Mouse (Mus musculus): Measurements from ENCODE around the gene Afap1.

Afap1 gene

DNA sequence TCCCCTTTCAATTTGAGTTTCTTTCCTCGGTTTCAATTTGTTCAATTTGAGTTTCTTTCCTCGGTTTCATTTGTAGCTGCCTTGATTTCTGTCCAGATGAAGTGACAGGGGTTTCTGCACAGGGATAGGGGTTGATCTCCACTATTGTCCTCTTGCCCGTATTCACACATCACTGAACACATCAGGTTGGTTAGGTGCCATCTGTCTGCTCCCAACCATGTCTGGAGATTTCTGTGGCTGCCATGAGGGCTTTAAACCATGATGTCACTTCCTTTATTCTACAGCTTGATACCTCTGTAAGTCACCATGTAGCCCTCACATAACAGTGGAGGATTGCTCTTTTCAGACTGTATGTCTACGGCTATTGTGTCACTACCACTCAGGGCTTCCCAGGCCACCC lies 4.0 kb downstream of the Afap1 start:
- DNase-seq (ENCODE audit: low read depth, low spot score), result peak; percentile 33

DNA sequence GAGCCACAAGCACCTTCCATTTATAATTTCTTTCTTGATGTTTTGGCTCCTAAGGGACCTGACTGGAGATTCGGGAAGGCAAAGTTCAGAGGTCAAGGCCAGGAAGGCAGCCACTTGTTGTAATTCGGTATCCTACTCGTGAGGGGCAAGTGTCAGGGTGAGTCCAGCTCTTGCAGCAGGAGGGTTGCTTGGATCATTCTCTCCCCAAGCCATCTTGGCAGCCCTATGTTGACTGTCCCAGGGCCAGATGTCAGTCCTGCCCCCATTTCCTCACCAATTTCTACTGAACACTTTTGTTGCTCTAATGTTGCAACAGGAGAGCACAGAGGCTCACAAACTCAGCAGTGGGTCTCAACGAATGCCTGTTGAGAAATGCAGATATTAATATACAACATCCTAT lies 5.0 kb downstream of the Afap1 start:
- no peak for DNase-seq (ENCODE audit: low read depth, low spot score)

DNA sequence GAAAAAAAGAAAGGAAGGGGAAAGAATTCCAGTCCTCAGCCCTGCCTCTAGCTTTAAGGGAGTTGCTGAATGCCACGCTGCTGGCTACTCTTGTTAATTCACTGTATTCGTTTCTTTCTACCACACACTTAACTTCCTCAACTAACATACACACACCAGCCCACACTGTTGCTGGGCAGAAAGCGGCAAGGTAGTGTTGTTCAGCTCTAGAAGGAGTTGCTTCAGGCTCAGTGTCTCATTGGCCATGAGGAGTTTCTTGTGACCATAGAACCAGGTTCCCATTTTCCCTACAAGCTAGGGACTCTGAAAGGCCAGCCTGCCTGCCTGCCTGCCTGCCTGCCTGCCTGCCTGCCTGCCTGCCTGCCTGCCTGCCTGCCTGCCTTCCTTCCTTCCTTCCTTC lies 5.9 kb downstream of the Afap1 start:
- no peak for DNase-seq (ENCODE audit: low read depth, low spot score)

DNA sequence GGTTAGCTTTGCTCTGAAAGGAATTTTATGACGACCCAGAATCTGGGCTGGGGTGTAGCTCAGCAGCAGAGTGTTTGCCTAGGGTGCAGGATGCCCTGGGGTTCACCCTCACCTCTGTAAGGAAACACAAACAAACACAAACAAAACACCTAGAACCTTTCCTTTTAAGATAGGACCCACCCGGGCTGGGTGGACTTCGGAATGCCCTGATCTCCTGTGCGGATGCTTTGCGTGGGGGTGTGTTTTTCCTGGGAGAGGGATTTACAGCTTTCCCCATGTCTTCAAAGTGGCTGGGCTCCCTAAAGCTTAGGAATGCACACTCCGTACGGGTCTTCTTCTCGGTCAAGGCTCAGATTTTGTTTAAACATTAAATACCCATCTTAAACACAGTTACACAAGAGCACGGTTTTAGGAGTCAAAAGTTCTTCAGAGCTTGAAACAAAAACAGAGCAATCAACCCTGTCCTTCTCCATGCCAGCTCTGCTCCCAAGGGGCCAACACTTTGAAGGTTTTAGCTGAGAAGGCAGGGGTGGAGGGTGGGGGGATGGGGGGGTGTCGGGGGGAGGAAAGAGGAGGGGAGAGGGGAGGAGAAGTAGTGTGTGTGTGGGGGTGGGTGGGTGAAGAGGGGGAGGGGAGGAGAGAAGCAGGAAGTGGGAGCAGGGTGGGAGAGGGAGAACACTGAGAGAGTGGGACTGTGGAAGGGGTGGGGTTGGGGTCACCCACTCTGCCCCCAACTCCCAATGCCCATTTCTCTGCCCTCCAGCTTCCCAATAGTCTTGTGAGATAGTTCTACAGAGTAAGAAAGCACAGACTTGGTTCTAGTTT lies 7.5 kb downstream of the Afap1 start:
- DNase-seq (ENCODE audit: low read depth, low spot score), result no peak

DNA sequence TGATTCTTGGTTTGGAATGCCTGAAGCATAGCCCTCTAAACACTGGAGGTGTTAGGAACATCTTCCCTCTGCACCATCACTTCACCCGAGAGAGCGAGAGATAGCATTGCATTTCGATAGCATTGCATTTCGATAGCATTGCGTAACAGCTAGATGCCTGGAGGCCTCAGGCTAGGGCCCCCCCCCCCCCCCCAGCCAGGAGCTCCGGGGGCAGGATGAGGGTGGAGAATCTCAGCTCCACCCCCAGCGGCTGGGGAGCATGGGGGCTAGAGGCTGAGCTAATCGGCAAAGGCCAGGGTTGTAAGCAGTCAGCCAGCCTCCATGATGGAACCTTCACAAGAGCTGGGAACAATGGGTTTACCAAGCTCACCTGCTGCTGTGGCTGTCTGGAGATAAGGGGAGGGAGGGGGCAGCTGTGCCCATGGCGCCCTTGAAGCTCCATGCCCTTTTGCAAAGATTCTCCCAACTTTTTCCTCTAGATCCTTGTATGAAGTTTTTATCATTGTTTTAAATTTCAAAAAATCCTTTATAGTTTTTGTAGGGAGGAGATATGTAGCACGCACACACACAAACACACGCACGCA lies 8.2 kb downstream of the Afap1 start:
- no peak for DNase-seq (ENCODE audit: low read depth, low spot score)

DNA sequence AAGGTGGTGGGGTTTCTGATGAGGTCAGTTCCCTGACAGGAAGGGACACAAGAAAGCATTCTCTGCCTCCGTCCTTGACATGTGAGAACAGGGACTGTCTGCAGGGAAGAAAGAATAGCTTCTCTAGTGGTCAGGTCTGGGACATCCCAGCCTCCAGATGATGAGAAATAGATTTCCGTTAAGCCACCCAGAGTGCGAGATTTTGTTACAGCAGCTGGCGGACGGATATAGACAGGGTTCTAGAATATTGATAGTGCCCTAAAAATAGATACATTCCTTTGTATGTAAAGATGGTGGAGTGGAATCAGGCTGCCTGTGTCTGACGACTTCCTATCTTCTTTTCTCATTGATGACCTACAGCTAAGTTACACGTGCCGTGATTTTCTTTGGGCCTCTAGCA lies 10.3 kb downstream of the Afap1 start:
- no peak for DNase-seq (ENCODE audit: low read depth, low spot score)

DNA sequence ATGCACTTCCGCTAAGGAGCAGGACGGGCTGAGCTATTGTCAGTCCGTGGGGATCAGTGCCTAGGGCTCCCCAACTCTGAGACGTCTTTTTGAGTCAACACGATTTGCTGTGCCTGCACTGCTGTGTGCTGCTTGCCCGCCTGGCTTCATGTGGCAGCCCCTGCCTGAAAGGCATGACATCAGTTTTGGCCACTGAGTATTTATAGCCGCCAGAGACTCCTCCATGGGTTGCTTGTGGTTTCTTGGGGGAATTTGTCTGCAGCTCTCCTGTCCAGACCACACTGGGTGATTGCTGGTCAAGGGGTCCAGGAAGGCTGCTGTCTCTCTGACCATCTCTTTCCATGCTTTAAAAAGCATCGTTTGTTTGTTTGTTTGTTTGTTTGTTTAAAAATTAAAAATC lies 12.2 kb downstream of the Afap1 start:
- no peak for DNase-seq (ENCODE audit: low read depth, low spot score)

DNA sequence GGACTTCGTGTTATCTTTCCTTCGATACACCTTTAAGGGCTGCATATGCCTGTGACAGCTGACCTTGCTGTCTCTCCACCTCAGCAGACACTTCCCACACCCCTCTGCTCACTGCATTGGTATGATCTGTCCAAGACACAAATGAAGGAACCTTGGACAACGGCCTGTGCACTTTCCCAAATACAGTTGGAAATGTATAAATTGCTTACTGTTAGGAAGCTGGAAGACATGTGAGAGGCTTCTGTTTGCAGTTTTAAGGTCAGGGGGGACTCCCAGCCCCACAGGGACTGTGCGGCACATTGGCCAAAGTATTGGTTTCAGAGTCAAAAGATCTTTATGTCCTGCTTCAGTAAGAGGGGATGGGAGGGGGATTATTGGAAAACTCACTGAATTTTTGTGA lies 14.0 kb downstream of the Afap1 start:
- no peak for DNase-seq (ENCODE audit: low read depth, low spot score)

DNA sequence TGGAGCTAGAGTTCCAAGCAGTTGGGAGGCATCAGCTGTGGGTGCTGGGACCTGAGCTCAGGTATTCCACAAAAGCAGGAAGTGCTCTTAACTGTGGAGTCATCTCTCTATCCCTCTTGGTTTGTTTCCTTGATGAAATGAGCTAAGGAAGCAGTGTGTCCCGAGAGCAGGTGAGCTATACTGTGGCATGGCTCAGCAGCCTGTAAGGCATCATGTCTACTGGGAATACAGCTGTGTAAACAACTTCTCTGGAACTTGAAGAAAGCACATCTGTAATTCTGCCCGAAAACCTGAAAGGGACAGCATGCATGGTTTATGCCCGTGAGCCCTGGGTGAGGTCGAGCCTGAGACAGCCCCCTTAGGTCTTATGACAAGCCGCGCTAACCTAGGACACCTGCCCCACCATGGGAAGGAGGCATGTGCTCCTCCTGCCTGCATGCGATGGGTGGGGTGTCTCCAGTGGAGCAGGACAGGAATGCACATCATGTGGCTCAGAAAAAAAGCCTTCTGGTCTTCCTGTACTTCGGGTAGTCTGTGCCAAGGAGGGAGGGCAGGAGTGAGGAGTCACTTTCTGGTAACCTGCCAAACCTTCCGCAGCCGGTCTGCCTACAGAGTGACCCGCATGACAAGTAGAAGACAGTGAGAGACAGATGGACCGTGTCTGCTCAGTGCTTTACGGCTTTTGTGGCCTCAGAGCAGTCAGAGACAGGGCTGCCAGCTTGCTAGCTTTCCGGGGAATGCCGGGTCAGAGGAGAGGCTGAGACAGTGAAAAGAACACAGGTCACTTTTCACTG lies 14.7 kb downstream of the Afap1 start:
- DNase-seq (ENCODE audit: low read depth, low spot score), result no peak

DNA sequence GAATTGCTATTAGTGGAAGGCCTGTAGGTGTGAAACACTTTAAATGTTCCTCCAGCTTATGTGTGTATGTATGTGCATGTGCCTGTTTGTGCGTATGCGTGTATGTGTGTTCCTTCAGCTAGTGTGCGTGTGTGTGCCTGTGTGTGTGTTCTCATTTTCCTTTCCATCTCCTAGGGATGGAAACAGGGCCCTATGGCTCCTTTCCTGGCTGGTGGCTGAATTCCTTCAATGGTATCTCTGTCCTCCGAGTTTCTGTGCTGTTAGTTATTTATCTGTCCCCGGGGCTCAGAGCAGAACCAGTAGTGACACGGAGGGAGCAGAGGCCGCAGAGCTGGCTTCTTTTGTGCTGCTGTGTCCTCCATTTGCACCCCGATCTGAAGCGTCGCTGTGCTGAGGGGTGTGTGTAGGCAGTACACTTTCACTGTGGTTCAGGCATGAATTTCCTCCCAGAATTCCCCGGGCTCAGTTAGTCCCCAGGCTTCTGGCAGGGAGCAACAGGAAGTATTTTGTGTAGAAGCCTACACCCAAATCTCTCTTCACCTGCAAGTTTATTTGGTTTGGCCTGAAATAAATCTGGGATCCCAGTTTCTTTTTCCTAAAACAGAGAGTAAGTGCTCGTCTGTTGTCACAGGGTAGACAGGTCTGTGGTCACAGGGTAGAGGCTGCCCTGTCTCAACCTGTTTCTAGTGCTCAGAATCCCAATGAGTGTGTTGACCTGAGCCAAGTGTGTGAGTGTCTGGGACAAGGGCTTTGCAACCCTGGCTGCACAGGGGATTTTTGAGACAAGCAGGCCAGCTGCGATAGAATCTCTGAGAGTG lies 15.7 kb downstream of the Afap1 start:
- DNase-seq (ENCODE audit: low read depth, low spot score), result no peak

DNA sequence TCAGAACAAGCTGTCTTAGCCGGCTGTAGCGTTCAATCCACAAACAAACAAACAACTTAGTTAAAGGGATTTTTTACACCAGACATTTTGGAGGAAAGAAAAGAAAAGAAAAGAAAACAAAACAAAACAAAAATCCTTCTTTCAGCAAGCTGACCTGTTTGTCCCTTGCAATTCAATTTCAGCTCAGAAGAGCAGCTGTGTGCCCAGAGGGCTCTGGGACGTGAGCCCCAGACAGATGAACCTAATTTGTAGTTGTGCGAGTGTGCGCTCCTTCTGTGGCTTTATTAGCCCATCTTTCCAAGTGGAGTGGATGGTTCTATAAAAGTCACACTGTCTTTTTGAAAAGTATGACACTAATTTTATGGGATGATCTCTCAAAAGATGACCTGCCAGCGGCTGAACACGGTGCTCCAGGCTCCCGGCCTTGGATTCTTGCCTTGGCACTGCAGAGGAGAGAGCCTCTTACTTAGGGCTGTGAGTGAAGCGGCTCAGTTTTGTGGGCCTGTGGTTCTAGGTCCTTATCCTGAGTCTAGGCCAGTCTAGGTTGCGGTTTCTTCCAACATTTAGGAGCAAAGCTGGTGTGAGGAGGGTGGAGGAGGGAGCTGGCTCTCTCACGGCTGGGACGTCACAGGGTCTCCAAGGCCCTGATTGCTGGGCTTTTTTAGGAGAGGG lies 22.6 kb downstream of the Afap1 start:
- DNase-seq (ENCODE audit: low read depth, low spot score), result no peak

DNA sequence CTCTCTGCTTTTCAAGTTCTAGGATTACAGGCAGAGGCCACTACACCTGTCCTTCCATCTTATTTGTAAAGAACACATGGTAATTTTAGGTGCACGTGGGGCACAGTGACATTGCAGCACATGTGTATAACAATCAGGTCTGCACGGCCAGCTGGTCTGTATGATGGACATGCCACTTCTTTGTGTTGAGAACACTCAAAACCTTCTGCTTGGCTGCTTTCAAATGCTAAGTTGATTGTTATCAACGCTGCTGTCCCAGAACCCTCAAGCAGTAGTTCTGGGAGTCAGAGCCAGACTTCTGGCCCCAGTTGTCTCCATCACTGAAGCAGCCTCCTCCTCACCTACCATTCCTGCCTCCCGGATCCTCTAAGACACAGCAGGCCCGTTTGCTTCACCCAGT lies 23.5 kb downstream of the Afap1 start:
- DNase-seq (ENCODE audit: low read depth, low spot score), result no peak

DNA sequence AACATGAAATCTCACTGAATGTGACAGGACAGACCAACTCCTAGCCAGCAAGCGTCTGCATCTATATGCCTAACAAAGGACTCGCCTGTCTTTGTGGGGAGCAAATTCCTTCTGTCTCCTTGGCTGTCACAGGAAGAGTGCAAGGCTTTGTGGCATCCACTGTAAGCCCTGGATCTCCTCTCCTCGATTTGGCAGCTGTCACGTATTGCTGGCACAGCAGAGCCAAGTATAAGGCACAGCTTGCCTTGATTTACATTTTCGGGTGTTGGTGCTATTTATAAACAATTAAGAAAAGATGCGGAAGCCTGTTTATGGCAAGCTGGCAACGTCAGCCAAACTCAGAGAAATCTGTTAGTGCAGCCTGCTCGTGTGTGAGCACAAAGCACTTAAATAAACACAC lies 25.3 kb downstream of the Afap1 start:
- DNase-seq (ENCODE audit: low read depth, low spot score), result no peak

DNA sequence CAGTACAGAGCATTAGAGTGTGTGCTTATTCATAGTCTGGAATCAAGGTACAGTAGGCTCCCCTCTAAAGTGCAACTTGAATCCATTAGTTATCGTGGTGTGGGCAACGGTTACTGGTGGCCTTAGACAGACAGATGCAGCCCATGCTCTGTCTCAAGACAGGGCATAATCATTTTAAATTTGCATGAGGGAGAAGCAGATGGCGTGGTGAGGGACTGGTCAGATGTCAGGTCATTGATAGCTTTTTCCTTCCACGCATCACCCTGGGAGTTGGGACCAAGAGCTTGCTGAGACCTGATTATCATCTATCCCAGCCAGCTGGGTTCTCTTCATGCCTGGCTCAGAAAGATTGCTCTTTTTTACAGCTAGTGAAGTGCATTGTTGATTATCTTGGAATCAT lies 27.0 kb downstream of the Afap1 start:
- no peak for DNase-seq (ENCODE audit: low read depth, low spot score)

DNA sequence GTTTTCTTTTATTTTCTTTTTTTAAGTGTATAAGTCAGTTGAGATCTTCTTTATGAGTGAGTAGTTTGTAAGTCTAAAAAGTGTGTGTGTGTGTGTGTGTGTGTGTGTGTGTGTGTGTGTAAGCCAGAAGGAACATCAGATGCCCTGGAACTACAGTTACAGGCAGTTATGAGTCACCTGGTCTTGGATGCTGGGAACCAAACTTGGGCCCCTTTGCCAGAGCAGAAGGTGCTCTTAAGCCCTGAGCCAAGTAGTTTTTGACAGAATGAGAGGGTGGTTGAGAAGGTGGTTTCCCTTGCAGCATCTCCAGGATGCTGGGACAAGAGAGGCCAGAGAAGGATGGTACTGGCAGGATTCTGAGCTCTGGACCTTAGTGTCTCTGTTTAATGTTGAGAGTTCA lies 27.4 kb downstream of the Afap1 start:
- DNase-seq (ENCODE audit: low read depth, low spot score), result no peak

DNA sequence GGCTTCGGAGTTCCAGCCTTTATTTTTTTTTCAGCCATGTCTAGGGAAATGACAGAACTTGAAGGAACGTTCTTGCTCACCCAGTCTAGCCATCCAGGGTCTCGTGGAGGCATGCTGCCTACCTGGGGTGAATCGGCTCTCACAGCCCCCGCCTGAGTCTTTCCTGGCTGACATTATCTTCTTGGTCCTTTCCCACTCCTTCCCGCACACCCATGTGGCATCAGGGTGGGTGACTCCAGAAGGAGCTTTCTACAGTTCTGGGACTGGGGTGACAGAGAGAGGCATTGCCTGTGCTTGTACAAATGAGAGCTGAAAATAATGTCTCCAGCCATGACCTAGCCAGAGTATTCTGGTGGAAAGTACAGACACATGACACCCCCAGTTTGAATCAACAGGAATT lies 28.0 kb downstream of the Afap1 start:
- no peak for DNase-seq (ENCODE audit: low read depth, low spot score)

DNA sequence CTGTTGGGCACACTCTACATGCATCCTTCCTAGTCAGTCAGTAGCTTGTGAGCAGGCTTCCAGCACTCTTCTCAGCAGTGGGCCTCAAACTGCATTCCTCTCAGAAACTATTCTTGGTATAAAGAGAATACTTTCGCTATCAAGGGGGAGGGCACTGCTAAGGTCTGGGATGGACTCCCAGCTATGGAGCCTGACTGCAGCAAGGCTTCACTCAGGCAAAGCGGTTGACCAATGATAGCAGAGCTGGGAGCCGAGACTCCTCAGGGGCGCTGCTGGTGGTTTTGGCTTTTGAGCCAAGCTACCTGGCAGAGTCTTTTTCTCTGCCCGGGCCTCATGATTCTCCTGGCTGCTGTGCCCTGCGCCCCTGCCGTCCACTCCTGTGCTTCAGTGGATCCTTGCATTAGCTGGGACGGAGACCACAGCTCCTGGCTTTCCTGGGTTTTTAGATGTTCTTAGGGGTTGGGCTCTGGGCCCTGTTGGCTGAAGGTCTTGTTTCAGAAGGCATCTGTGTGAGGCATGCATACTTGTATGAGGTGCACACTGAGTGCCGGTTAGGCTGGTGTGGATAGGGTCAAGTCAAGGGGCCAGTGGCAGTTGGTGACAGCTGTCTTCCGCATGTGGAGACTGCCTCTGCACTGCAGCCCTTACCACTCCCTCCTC lies 28.6 kb downstream of the Afap1 start:
- no peak for DNase-seq (ENCODE audit: low read depth, low spot score)

DNA sequence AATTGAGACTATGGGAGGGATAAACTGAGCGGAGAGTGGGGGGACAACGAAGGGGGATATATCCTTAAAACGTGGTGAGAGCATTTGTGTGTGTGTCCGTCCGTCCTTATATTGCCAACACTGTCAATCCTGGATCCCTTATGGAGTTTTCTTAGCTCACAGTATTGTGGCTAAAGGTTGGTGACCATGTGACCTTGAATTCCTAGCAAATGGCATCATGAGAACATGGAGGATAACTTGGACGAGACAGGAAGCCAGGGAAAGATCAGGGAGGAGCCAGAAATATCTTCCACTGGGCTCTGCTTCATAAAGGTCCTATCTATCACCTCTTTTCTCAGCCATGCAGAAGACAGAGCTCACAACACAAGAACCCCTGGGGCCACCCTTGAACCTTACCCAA lies 30.3 kb downstream of the Afap1 start:
- no peak for DNase-seq (ENCODE audit: low read depth, low spot score)

DNA sequence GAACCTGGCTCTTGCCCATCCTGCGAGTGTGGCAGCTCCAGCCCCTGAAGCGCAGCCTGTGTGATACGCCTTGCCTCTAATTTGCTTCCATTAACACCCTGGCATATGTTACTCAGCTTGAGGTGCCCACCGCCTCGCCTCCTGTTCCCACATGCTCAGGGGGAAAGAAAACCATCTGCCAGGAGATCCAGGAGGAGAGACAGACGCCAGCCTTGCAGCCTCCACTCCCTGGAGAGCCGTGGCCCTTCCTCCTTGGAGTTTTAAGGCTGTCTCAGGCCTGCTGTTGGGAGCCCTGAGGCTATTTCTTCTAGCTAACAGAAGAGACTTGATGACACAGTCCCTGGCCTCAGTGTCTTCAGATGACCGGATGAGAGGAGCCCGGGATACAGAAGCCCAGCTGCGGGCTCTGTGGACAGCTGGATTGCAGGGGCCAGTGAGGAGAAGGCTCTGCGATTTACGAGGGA lies 32.1 kb downstream of the Afap1 start:
- DNase-seq (ENCODE audit: low read depth, low spot score), result no peak

DNA sequence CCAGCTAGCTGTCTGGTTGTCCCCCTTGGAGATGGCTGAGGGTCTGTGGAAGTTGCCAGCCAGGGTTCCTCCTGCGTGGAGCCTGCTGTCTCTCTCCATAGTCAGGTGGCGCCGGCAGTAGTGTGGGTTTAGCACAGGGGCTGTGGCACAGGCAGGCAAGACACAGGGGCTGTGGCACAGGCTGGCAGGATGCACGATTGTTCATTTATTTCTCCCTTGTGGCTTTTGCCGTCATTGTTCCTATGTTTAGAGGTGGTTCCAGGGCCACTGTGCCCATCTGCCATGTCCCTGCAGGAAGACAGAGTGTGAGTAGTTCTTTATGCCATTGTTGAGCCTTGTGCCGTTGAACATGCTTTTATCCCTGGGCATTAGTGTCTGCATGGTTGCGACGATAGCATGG lies 33.4 kb downstream of the Afap1 start:
- no peak for DNase-seq (ENCODE audit: low read depth, low spot score)

DNA sequence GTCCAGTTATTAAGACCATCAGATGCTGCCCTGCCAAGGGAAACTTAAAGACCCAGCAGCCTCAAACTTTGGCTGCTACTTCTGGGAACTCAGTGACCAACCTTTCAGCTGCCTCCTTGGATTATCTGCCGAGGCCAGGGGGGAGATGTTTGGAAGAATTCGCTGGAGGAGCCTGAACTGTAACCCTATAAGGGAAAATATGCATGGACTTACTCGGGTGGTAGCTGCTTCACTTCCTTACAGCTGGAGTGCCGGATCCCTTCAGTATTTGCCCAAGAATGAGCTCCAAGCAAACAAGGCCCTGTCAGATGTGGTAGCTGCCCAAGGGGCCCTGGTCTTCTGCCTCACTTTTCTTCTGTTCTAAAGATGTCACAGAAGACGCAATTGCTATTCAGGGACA lies 38.2 kb downstream of the Afap1 start:
- no peak for DNase-seq (ENCODE audit: low read depth, low spot score)

All from A20 (cell line).